Mouse (Mus musculus): ENCODE measurements around the gene Det1.

- TF ChIP-seq ZC3H11A (IDR thresholded peaks at IDR 0.05; ENCODE audit: low read depth, low read length) (no peak), KAT2A (conservative IDR thresholded peaks at IDR 0.05; ENCODE audit: low read depth, low read length) (no peak), CTCF (IDR thresholded peaks at IDR 0.05 in 2 of 3, conservative IDR thresholded peaks at IDR 0.05 in 1 of 3; ENCODE audit: control insufficient read depth in 1 of 3, insufficient read depth in 1 of 3, low read depth in 2 of 3, low read length in 3 of 3, poor library complexity in 1 of 3, severe bottlenecking in 1 of 3) (no peak), POLR2A (IDR thresholded peaks at IDR 0.05; ENCODE audit: control insufficient read depth in 1 of 2, insufficient read depth in 1 of 2, low read depth in 1 of 2, low read length in 2 of 2, poor library complexity in 1 of 2) (no peak), BHLHE40 (IDR thresholded peaks at IDR 0.05; ENCODE audit: borderline replicate concordance, low read depth, low read length) (no peak), TBP (IDR thresholded peaks at IDR 0.05; ENCODE audit: low read depth, low read length) (no peak), MAZ (IDR thresholded peaks at IDR 0.05; ENCODE audit: low read depth, low read length) (no peak), GATA1 (IDR thresholded peaks at IDR 0.05; ENCODE audit: low read depth, low read length) (no peak), NELFE (IDR thresholded peaks at IDR 0.05; ENCODE audit: low read depth, low read length) (no peak), TAL1 (IDR thresholded peaks at IDR 0.05; ENCODE audit: low read length) (no peak), POLR2AphosphoS2 (IDR thresholded peaks at IDR 0.05; ENCODE audit: low read length) (no peak)
These were observed 18.3 kb upstream of the Det1 start for GRCm38 (mm10) chr7:78865212-78865949.

Measured in MEL (cell line).